Comparison of ENCODE assay signal across 7 mouse cellular contexts in the genomic region with DNA sequence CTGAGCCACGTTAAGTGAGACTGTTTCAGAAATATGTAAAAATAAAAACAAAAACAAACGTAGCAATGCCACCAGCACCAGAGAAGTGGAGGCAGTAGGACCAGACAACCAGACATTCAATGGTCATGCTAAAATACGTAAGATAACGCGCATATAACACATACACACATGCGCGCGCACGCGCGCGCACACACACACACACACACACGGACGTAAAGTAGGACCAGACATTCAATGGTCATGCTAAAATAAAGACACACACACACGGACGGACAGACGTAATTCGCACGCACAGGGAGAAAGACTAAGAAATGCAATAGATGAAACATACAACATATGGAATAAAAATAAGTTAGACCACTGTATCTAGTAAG. TPM values are rescaled to one million over a fixed set of nuclear protein-coding genes. Genes with fewer than 3 reads are reported as not detected.
DNase-seq lines count a peak whose midpoint lies in the region; ATAC-seq and TF ChIP-seq lines count a peak whose summit lies in the region.

No protein-coding gene starts in this region.

- H3K4me2 ChIP-seq in embryonic facial prominence, embryonic 13.5 days: peak overlapping the region; percentile 62
- H3K4me2 ChIP-seq in heart, postnatal 0 days (ENCODE audit: low read depth, low read length): peak overlapping the region; percentile 66

- H3K9ac ChIP-seq in embryonic facial prominence, embryonic 13.5 days: peak overlapping the region; percentile 66
- H3K9ac ChIP-seq in heart, postnatal 0 days (replicated peaks; ENCODE audit: low read depth, low read length): peak overlapping the region; percentile 63

- peak overlapping the region; percentile 93 for H3K27ac ChIP-seq in embryonic facial prominence, embryonic 13.5 days
- H3K27ac ChIP-seq in heart, postnatal 0 days (ENCODE audit: low read depth): peak overlapping the region; percentile 92

- peak overlapping the region; percentile 47 for H3K4me3 ChIP-seq in embryonic facial prominence, embryonic 13.5 days
- peak overlapping the region; percentile 60 for H3K4me3 ChIP-seq in heart, postnatal 0 days (ENCODE audit: low read depth, low read length)

- no peaks in the 10 kb centered on the region for H3K27me3 ChIP-seq in embryonic facial prominence, embryonic 13.5 days
- no peaks in the 10 kb centered on the region for H3K27me3 ChIP-seq in heart, postnatal 0 days (ENCODE audit: control insufficient read depth, insufficient read depth, low read length)

- H3K9me3 ChIP-seq in embryonic facial prominence, embryonic 13.5 days: no peaks in the 10 kb centered on the region
- H3K9me3 ChIP-seq in heart, postnatal 0 days (replicated peaks; ENCODE audit: control insufficient read depth, low read length): no peaks in the 10 kb centered on the region

- 0 out of 2 replicates have a peak, but pooled peaks cover 4% of the 10 kb centered on the region for H3K4me1 ChIP-seq in embryonic facial prominence, embryonic 13.5 days
- H3K4me1 ChIP-seq in heart, postnatal 0 days (ENCODE audit: control insufficient read depth, insufficient read depth): no peaks in the 10 kb centered on the region

- ATAC-seq in embryonic facial prominence, embryonic 13.5 days (ENCODE audit: insufficient number of reproducible peaks, insufficient read depth, low FRiP score, low TSS enrichment, low read depth): no peak
- ATAC-seq in heart, postnatal 0 days (ENCODE audit: insufficient read depth, low read depth): peak; percentile 31

- peak; percentile 25 for DNase-seq in ES-CJ7 (ENCODE audit: low read depth, low spot score)
- DNase-seq in adrenal gland, adult 8-10 months: peak; percentile 37
- peak; percentile 10 for DNase-seq in heart, postnatal 0 days (ENCODE audit: low spot score)
- peak; percentile 31 to 47 for DNase-seq in kidney, postnatal 36 days
- DNase-seq in lung, postnatal 36 days: peak; percentile 75
- DNase-seq in right cerebral cortex, adult 2 months (ENCODE audit: low spot score in 2 of 2): peak; percentile 33 to 53

- H3K36me3 ChIP-seq in embryonic facial prominence, embryonic 13.5 days: peaks cover 9% of the 10 kb centered on the region
- 0 out of 2 replicates have a peak, but pooled peaks cover 3% of the 10 kb centered on the region for H3K36me3 ChIP-seq in heart, postnatal 0 days (replicated peaks; ENCODE audit: control insufficient read depth, insufficient read depth, low read length)

- no peak for TF ChIP-seq EP300 in heart, postnatal 0 days (IDR thresholded peaks at IDR 0.05; ENCODE audit: low read depth)

- TF ChIP-seq CTCF in heart, postnatal 0 days (IDR thresholded peaks at IDR 0.05; ENCODE audit: low read depth): no peak

- WGBS in embryonic facial prominence, embryonic 13.5 days: 27% methylated on average over 19 of the region's 19 CpGs
- WGBS in heart, postnatal 0 days: 24% methylated on average over 19 of the region's 19 CpGs

RNA-seq across cellular contexts. Expression of gene Zcchc13, which starts 14.2 kb away (rescaled TPM):
- not detected for total RNA-seq in adrenal gland, adult 8-10 months (2022)
- polyA plus RNA-seq in embryonic facial prominence, embryonic 13.5 days (2015; fragmentation: Nextera tagmentation; extraction: Ambion mirVana): not detected in 2 replicates
- not detected in 2 replicates for total RNA-seq in heart, postnatal 0 days (2014; rRNA removed; ENCODE audit: low replicate concordance)
- not detected in 2 replicates for polyA plus RNA-seq in heart, postnatal 0 days (2015; fragmentation: Nextera tagmentation; extraction: Ambion mirVana)

Comparison
In these comparisons a context has a peak if more than half of its experiments do, and no peak if none do; other contexts are left out.
1. DNase-seq: peak in every context shown above with its lines; median percentile 75 in lung, postnatal 36 days; 43 in right cerebral cortex, adult 2 months; 39 in kidney, postnatal 36 days; 37 in adrenal gland, adult 8-10 months; 25 in ES-CJ7; 10 in heart, postnatal 0 days.